Mouse (Mus musculus) forebrain, embryonic 15.5 days (tissue): ENCODE results near the gene Ppp2r2c. TPM values are rescaled to one million over a fixed set of nuclear protein-coding genes. Genes with fewer than 3 reads are reported as not detected.
A peak's percentile ranks its signal among the peaks of the same experiment; 100 is the strongest.

ENCODE experiments used
- ATAC-seq: fragments of 200-750 bp; cut with Nextera tagmentation; replicated peaks from 2 replicates; pipeline ENCODE4 v1.8.0; 2017; ENCODE audit warnings: mild to moderate bottlenecking, moderate TSS enrichment, moderate library complexity
- H3K27ac ChIP-seq: fragments of 300-500 bp; sonication (generic); replicated peaks from 2 replicates; pipeline ENCODE4 v1.5.1; 2015; ENCODE audit warnings: mild to moderate bottlenecking, inconsistent platforms
- H3K27me3 ChIP-seq: fragments of 300-500 bp; sonication (generic); 2 replicates; pipeline ENCODE4 v1.6.1; 2015; ENCODE audit warnings: inconsistent platforms
- H3K36me3 ChIP-seq: fragments of 300-500 bp; sonication (generic); 2 replicates; pipeline ENCODE4 v1.6.1; 2015; ENCODE audit warnings: mild to moderate bottlenecking, inconsistent platforms
- H3K4me1 ChIP-seq: fragments of 300-500 bp; sonication (generic); 2 replicates; pipeline ENCODE4 v1.6.1; 2015; ENCODE audit warnings: inconsistent platforms
- H3K4me2 ChIP-seq: fragments of 300-500 bp; sonication (generic); replicated peaks from 2 replicates; pipeline ENCODE4 v1.6.1; 2015; ENCODE audit warnings: mild to moderate bottlenecking, inconsistent platforms
- H3K4me3 ChIP-seq: fragments of 300-500 bp; sonication (generic); 2 replicates; pipeline ENCODE4 v1.5.1; 2015; ENCODE audit warnings: mild to moderate bottlenecking, inconsistent platforms
- H3K9ac ChIP-seq: fragments of 300-500 bp; sonication (generic); replicated peaks from 2 replicates; pipeline ENCODE4 v1.6.1; 2015; ENCODE audit warnings: mild to moderate bottlenecking, inconsistent platforms
- H3K9me3 ChIP-seq: fragments of 300-500 bp; sonication (generic); 2 replicates; pipeline ENCODE4 v1.6.1; 2016; ENCODE audit warnings: inconsistent platforms
- WGBS: fragments of 180-500 bp; shearing (Covaris S2); methylation state at CpG from one replicate; pipeline ENCODE4 v1.1.7; 2015; ENCODE audit warnings: mixed read lengths; 5-methylcytosine and 5-hydroxymethylcytosine counted together
- polyA plus RNA-seq: library from polyadenylated mRNA; unstranded; fragments of >200 nt; fragmentation: Nextera tagmentation; extraction: Ambion mirVana; gene quantifications from 2 replicates; pipeline ENCODE4 v1.2.1, GENCODE M21; 2015

The Ppp2r2c gene
- polyA plus RNA-seq, 1 experiment from 2014 or later = 33.2 TPM

DNA sequence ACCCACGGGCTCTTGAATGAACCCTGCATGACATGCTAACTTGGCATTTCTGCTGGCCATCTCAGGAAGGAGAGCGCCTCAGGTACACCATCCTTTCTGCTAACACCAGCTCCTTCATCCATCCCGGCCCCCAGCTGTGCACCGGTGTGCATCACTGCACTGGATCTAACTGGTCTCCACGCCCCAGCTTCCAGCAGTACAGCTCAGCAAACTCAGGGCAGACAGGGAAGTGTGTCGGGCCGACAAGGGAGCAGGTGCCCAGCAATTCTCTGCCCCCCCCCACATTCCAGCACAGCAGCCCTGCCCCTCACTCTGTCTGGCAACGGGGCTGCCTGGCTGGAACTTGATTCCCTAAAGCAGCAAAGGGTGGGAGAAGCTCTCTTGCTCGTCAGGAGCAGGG is 109.5 kb downstream of the Ppp2r2c start:
- 63% methylated on average over 9 of the region's 9 CpGs for WGBS

DNA sequence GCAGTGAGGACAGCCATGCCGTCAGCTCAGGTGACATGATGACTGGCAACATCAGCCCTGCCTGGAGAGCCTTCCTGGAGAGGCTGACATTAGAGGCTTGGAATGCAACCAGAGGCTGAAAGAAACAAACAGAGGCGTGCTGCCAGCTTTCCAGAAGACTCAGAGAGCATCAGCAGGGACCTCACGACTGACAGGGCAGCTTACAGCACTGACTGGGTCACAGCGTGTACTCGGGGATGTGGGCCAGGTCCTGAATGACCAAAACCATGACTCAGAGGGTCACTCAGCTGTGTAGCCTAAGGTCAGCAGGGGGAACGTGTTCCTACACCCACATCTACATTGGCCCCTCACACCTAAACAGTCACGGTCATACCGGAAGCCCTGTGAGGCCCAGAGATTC is 110.7 kb downstream of the Ppp2r2c start:
- H3K9ac ChIP-seq = no peak overlapping the region
- no peak overlapping the region for H3K4me2 ChIP-seq
- H3K36me3 ChIP-seq = no peaks in the 10 kb centered on the region
- no peak overlapping the region for H3K4me3 ChIP-seq
- WGBS = 80% methylated on average over 8 of the region's 8 CpGs
- no peaks in the 10 kb centered on the region for H3K4me1 ChIP-seq
- H3K27ac ChIP-seq = no peak overlapping the region
- ATAC-seq = no peak
- no peaks in the 10 kb centered on the region for H3K27me3 ChIP-seq
- H3K9me3 ChIP-seq = no peaks in the 10 kb centered on the region

More for the DNA sequence above, 109.5 kb downstream of the Ppp2r2c start:
- Histone ChIP-seq H3K9ac (no peak overlapping the region), H3K27me3 (no peaks in the 10 kb centered on the region), H3K4me3 (no peak overlapping the region), H3K36me3 (no peaks in the 10 kb centered on the region), H3K9me3 (no peaks in the 10 kb centered on the region), H3K4me2 (no peak overlapping the region), H3K4me1 (no peaks in the 10 kb centered on the region), H3K27ac (no peak overlapping the region)
- no peak for ATAC-seq

GRCm38 (mm10) chr5:36979631-36980030 is 111.3 kb downstream of the Ppp2r2c start:
- H3K9me3 ChIP-seq = no peaks in the 10 kb centered on the region
- WGBS = 89% methylated on average over 7 of the region's 7 CpGs
- H3K27me3 ChIP-seq = no peaks in the 10 kb centered on the region
- H3K36me3 ChIP-seq = no peaks in the 10 kb centered on the region
- no peaks in the 10 kb centered on the region for H3K4me1 ChIP-seq
- H3K4me2 ChIP-seq = no peak overlapping the region
- H3K9ac ChIP-seq = no peak overlapping the region
- H3K27ac ChIP-seq = no peak overlapping the region
- ATAC-seq = no peak
- H3K4me3 ChIP-seq = no peak overlapping the region

DNA sequence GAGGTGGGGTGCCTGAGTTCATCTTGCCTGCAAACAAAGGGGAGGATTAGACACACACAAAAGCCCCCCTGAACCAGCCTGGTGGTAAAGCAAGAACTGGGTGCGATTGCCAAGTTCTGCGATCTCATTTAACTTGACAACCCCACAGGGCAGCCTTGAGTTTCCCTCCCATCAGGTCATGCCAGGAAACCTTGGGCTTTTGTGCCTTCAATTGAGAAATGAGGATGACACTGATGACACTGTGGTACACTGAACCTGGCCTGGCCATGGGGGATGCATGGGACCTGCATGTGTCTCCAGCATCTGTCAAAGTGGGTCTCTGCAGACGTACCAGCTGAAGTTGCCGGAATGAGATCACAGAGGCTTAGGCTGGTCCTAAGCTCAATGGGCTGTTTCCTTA is 114.0 kb downstream of the Ppp2r2c start:
- Histone ChIP-seq H3K27ac (no peak overlapping the region), H3K4me1 (no peaks in the 10 kb centered on the region), H3K4me2 (no peak overlapping the region), H3K4me3 (no peak overlapping the region), H3K27me3 (no peaks in the 10 kb centered on the region), H3K9ac (no peak overlapping the region), H3K36me3 (no peaks in the 10 kb centered on the region), H3K9me3 (no peaks in the 10 kb centered on the region)
- WGBS = 50% methylated on average over 4 of the region's 4 CpGs
- ATAC-seq = no peak

GRCm38 (mm10) chr5:36986617-36987016 is 118.3 kb downstream of the Ppp2r2c start:
- Histone ChIP-seq H3K4me2 (no peak overlapping the region), H3K4me1 (peaks cover 22% of the 10 kb centered on the region), H3K4me3 (no peak overlapping the region), H3K27ac (no peak overlapping the region), H3K9me3 (no peaks in the 10 kb centered on the region), H3K9ac (no peak overlapping the region), H3K36me3 (no peaks in the 10 kb centered on the region), H3K27me3 (no peaks in the 10 kb centered on the region)
- 78% methylated on average over 1 of the region's 1 CpGs for WGBS
- no peak for ATAC-seq

DNA sequence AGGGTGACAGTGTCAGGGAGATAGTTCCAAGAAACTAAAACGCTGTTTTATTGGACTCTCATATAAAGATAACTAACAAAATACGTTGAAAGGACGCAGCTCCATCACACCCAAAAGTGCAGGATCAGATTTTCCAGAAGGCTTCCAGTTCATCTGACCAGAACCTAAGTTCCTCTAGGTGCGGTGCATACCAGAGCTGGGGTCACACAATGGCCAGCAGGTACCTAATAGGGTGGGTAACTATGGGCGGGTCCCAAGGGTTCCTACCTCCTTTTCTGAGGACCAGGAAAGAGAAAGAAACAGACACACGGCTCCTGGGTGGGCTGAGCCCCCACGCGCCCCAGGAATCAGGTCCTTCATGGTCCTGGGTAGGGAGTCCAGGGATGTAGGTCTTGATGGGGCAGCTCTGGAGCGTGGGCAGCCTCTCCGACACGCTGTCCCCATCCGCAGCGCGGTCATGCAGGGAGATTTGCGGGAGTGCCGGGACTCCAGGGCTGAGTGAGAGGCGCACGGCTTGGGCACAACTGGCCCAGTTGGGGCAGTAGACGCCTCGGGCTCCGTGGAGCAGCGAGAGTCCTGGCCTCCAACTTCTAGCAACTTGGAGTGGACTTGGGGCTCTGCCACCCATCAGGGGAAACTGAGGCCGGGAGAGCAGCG is 119.9 kb downstream of the Ppp2r2c start:
- peak overlapping the region; percentile 51 for H3K9ac ChIP-seq
- H3K27ac ChIP-seq = no peak overlapping the region
- H3K9me3 ChIP-seq = no peaks in the 10 kb centered on the region
- H3K4me3 ChIP-seq = peak overlapping the region; percentile 58
- peak; percentile 43 for ATAC-seq
- H3K4me2 ChIP-seq = peak overlapping the region; percentile 93
- H3K4me1 ChIP-seq = peaks cover 22% of the 10 kb centered on the region
- H3K36me3 ChIP-seq = no peaks in the 10 kb centered on the region
- WGBS = 11% methylated on average over 24 of the region's 24 CpGs
- no peaks in the 10 kb centered on the region for H3K27me3 ChIP-seq

DNA sequence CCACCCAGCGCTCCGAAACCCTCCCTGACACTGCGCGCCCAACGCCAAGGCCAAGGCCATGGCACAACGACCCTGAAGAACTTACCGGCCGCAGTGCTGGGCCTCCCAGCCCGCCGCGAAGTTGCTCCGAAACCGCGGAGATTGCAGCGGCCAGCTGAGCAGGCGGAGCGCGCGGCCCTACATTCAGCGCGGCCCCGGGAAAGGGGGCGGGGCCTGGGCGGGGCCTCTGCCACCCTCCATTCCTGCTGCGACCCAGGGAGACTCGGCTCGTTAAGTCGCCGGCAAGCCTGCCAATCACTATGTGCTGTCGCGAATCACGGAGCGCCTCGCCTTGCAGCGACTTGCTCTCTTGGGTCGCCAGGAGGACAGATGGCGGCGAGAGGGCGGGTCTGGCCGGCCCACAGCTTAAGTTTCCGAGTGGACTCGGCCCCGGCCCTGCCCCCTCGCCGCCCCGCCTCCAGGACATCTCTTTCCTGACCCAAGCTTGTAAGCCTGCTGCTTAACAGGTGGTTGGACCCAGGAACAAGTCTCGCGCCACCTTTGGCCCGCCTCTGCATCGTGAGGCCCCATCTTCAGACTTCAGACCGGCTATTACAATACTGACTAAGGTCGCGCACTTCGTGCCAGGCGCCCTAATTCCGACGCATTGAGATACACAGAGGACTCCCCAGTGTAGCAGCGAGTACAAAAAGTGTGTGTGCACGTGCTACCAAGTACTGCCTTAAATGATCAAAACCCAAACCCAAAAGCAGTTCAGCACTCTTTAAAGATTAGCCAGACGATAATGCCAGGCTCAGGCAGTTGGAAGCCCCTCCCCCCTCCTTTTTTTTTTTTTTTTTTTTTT is 120.7 kb downstream of the Ppp2r2c start, which contains the start of gene Wfs1:
Wfs1 (minus strand) TSS at position 425 of the 844 bp plus-strand sequence.
- peak; percentile 98 for ATAC-seq
- H3K36me3 ChIP-seq = no peaks in the 10 kb centered on the region
- peaks cover 22% of the 10 kb centered on the region for H3K4me1 ChIP-seq
- H3K4me2 ChIP-seq = peak within 1 kb of the TSS; percentile 93
- H3K4me3 ChIP-seq = peak within 1 kb of the TSS; percentile 58
- H3K9ac ChIP-seq = peak within 1 kb of the TSS; percentile 51
- H3K9me3 ChIP-seq = no peaks in the 10 kb centered on the region
- under 1% methylated on average over 60 of the region's 60 CpGs for WGBS
- H3K27me3 ChIP-seq = no peaks in the 10 kb centered on the region
- no peak within 1 kb of the TSS; the same call in 1 of the 2 replicates for H3K27ac ChIP-seq

DNA sequence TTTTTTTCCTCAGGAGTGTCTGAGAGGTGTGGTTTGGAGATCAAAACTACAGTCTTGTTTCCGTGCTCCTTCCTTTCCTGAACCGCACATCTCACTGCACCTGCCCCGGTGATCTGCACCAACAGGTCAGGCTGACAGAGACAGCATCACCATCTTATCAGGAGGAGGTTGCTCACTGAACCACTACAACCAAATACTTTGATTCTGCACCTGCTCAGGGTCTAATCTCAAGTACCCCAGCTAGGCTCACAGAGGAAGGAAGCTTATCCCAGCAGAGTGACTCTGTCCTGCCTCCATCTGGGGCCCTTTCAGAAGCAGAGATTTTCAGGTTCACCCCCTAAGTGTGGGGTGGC is 121.3 kb downstream of the Ppp2r2c start:
- Histone ChIP-seq H3K4me3 (peak overlapping the region; percentile 58), H3K4me2 (peak overlapping the region; percentile 93), H3K27me3 (no peaks in the 10 kb centered on the region), H3K36me3 (no peaks in the 10 kb centered on the region), H3K9me3 (no peaks in the 10 kb centered on the region), H3K4me1 (peaks cover 22% of the 10 kb centered on the region), H3K9ac (no peak overlapping the region), H3K27ac (no peak overlapping the region)
- ATAC-seq = no peak
- 4% methylated on average over 3 of the region's 3 CpGs for WGBS

DNA sequence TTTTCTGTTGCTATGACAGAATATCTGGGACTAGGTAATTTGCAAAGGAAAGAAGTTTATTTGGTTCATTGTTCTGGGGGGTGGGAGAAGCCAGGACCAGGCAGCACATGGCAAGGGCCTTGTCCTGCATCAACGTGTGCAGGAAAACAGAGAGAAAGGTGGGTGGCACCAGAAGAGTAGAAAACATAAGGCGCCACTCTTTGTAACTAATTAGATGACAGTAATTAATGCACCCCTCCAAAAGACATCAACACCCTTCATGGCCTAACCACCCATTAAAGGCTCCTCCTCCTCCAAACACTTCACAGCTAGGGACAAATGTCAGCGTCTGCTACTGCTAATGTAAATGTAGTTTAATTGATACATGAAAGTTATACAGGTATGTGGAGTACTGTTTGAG is 121.9 kb downstream of the Ppp2r2c start:
- Histone ChIP-seq H3K4me3 (no peak overlapping the region), H3K27me3 (no peaks in the 10 kb centered on the region), H3K4me1 (peaks cover 22% of the 10 kb centered on the region), H3K9ac (no peak overlapping the region), H3K9me3 (no peaks in the 10 kb centered on the region), H3K27ac (no peak overlapping the region), H3K4me2 (no peak overlapping the region), H3K36me3 (no peaks in the 10 kb centered on the region)
- WGBS = 16% methylated on average over 3 of the region's 3 CpGs
- ATAC-seq = no peak

GRCm38 (mm10) chr5:36990631-36991350 is 122.5 kb downstream of the Ppp2r2c start:
- no peak for ATAC-seq

GRCm38 (mm10) chr5:36996410-36996809 is 128.1 kb downstream of the Ppp2r2c start:
- Histone ChIP-seq H3K4me3 (no peak overlapping the region), H3K27me3 (no peaks in the 10 kb centered on the region), H3K36me3 (no peaks in the 10 kb centered on the region), H3K9ac (no peak overlapping the region), H3K4me1 (no peaks in the 10 kb centered on the region), H3K27ac (no peak overlapping the region), H3K4me2 (no peak overlapping the region), H3K9me3 (no peaks in the 10 kb centered on the region)
- no peak for ATAC-seq
- 85% methylated on average over 14 of the region's 14 CpGs for WGBS

More at GRCm38 (mm10) chr5:36990631-36991350, 122.5 kb downstream of the Ppp2r2c start:
- H3K36me3 ChIP-seq = no peaks in the 10 kb centered on the region
- no peak overlapping the region for H3K9ac ChIP-seq
- H3K4me2 ChIP-seq = no peak overlapping the region
- WGBS = 84% methylated on average over 3 of the region's 3 CpGs
- no peak overlapping the region for H3K27ac ChIP-seq
- H3K4me3 ChIP-seq = no peak overlapping the region
- H3K27me3 ChIP-seq = no peaks in the 10 kb centered on the region
- peaks cover 22% of the 10 kb centered on the region for H3K4me1 ChIP-seq
- H3K9me3 ChIP-seq = no peaks in the 10 kb centered on the region

DNA sequence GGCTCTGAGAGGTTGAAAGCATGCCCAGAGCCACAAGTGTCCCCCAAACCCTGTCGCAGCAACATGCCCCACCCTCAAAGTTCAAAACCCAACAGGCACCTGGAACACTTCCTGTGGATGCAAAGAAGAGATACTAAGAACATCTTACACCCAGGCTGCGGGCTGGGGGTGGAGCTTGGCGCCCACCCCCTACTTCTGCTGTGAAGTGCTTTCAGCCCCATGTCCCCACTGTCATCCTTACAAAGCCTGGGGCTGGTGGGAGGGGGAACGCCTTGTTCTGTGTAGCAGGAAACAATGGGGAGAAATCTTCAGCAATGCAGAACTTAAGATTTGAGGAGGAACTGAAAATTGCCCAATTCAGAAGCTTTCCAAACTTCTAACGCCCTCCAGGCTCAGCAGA is 129.7 kb downstream of the Ppp2r2c start:
- Histone ChIP-seq H3K9me3 (no peaks in the 10 kb centered on the region), H3K27me3 (no peaks in the 10 kb centered on the region), H3K4me1 (no peaks in the 10 kb centered on the region), H3K9ac (no peak overlapping the region), H3K27ac (no peak overlapping the region), H3K36me3 (no peaks in the 10 kb centered on the region), H3K4me3 (no peak overlapping the region), H3K4me2 (no peak overlapping the region)
- WGBS = 41% methylated on average over 5 of the region's 5 CpGs
- ATAC-seq = no peak
